Mouse (Mus musculus): ENCODE measurements around the gene Plaa. TPM values are rescaled to one million over a fixed set of nuclear protein-coding genes. Genes with fewer than 3 reads are reported as not detected.

The Plaa gene
- polyA plus RNA-seq, 1 experiment from 2014 or later = 88.8 TPM

- H3K9ac ChIP-seq (ENCODE audit: low read length) = no peak overlapping the region
- ATAC-seq (ENCODE audit: low FRiP score) = peak; percentile 64; the same call in 1 of the 2 replicates
- WGBS = 65% methylated on average over 4 of the region's 4 CpGs
- H3K36me3 ChIP-seq (ENCODE audit: control insufficient read depth, insufficient read depth, low read length) = no peaks in the 10 kb centered on the region
- H3K4me2 ChIP-seq = no peak overlapping the region
- H3K27me3 ChIP-seq (ENCODE audit: control insufficient read depth, insufficient read depth, low read length) = no peaks in the 10 kb centered on the region
- DNase-seq (ENCODE audit: low spot score, missing footprints) = peak; percentile 91
- no peak overlapping the region for H3K4me3 ChIP-seq (ENCODE audit: low read depth, low read length)
- no peaks in the 10 kb centered on the region for H3K9me3 ChIP-seq (ENCODE audit: control insufficient read depth, low read length)
- H3K4me1 ChIP-seq (ENCODE audit: control insufficient read depth, insufficient read depth, low read length) = no peaks in the 10 kb centered on the region
- H3K27ac ChIP-seq (ENCODE audit: low read depth, low read length) = no peak overlapping the region
Measured at GRCm38 (mm10) chr4:94517631-94518030, 85.4 kb downstream of the Plaa start.

Other genes starting within 250 kb of the Plaa start
- not detected in 2 replicates for gene Gm10306, start 46.7 kb downstream of the Plaa start, polyA plus RNA-seq (2014; fragmentation: Nextera tagmentation; extraction: Ambion mirVana)
- gene Caap1, start 46.4 kb downstream of the Plaa start, polyA plus RNA-seq (2014; fragmentation: Nextera tagmentation; extraction: Ambion mirVana) = 31.8 and 32.0 TPM in 2 replicates
- 77.7 and 89.6 TPM in 2 replicates for gene Ift74, start 11.2 kb upstream of the Plaa start, polyA plus RNA-seq (2014; fragmentation: Nextera tagmentation; extraction: Ambion mirVana)
- 0.53 and 1.0 TPM in 2 replicates for gene Lrrc19, start 46.9 kb upstream of the Plaa start, polyA plus RNA-seq (2014; fragmentation: Nextera tagmentation; extraction: Ambion mirVana)
- gene Tek, start 136.0 kb upstream of the Plaa start, polyA plus RNA-seq (2014; fragmentation: Nextera tagmentation; extraction: Ambion mirVana) = 9.9 and 11.1 TPM in 2 replicates